Mouse (Mus musculus) T-cell, adult 2 months (primary cell): ENCODE results near the gene Gm49368.
"Not testable (repeated sequence)": the region's sequence is repeated elsewhere in the genome, so short reads cannot be mapped to it uniquely, and the experiment has no call there.

Source experiments
- DNase-seq: peaks from one replicate; pipeline ENCODE4 v3.0.0; 2022; ENCODE audit warnings: low spot score

Gene Gm49368

DNA sequence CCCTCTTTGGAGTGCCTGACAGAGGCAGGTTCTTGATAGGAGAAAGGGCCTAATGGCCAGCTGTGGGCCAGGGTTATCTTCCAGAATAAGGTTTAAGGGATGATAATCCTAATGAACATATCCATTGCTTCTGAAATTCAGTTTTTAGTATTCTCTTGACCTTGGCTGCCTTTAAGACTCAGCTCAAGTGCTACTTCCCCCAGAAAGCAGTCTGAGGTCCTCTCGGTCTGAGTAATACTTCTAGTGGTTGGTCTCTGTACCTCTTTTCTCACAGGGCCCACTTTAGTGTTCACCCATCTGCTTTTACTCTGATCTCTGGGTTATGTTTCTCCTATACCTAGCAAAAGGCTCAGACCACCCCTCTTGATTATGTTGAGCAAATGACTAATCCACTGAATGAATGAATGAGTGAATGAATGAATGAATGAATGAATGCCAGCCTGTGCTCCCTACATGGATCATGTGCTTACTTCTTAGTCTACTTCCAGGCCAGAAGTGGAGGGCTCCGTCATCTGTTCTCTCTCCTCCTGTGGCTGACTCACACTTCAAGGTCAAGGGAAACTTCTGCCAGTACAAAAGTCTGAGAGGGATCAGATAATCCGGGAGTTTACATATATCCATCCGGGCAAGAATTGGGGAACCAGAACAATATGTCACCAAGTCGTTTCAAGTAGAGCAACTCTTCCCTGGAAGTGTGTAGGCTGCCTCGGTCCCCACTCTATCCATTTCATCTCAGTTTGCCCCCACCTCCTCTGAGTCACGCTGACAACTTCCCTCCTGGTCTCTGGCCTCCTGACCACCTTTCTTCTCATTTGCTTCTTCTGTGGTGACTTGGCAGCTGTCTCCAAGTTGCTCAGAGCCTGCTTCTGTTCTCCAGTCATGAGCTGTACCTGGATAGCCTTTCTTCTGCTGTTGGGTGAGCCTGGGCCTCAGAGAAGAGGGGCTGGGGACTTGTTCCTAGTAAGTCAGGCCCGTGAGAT lies 66.5 kb downstream of the Gm49368 start, which contains the start of gene Itgax:
Itgax (plus strand) TSS at position 807 of the 980 bp plus-strand sequence.
- no peak for DNase-seq

DNA sequence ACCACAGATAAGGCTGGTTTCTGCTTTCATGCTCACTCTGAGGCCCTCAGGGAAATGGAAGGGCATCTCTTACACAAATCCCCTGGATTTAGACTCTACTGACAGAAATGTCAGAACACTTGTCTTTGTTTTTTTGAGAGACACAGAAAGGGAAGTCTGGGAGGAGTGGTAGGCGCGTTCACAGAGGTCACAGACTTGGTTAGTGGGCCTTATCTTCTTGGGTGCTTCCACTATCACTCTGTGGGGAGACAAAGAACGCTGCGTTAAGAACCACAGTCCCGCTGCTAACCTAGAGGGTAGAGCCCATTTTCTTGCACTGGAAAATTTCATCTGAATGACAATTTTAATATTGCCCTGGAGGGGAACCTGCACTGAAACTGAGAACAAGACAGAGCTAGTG lies 69.7 kb downstream of the Gm49368 start:
- no peak for DNase-seq

DNA sequence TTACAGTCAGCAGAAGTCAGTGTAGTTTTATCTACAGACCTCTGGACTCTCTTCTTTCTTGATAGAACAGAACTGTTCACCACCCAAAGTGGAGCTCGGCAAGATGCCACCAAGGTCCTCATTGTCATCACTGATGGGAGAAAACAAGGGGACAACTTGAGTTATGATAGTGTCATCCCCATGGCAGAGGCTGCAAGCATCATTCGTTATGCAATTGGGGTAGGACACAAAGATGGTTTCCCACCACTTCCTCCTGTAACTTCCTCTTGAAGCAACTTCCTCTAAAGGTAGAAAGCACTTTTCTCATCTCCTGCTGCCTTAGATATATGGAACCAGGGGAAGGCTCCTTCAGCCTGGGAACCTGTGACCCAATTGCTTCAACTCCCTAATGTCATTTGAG lies 71.1 kb downstream of the Gm49368 start:
- DNase-seq, result peak; percentile 16

GRCm38 (mm10) chr7:128136927-128137326 lies 74.4 kb downstream of the Gm49368 start:
- DNase-seq, result no peak

DNA sequence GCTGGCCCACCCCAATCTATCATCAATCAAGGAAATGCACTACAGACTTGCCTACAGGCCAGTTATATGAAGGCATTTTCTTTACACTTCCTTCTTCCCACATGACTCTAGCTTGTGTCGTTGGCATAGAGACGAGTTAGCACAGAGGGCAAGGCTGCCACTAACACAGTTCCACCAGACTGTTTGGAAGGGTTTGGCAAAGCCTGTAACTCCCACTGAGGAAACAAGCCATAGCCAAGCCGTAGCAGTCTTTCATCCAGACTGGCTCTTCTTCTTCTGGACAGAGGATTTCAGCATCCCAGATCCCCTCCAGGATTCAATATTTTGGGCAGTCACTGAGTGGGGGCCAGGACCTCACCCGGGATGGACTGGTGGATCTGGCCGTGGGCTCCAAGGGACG lies 77.1 kb downstream of the Gm49368 start:
- no peak for DNase-seq

GRCm38 (mm10) chr7:128150970-128151369 lies 88.5 kb downstream of the Gm49368 start:
- DNase-seq, result no peak

- no peak for DNase-seq
Measured at GRCm38 (mm10) chr7:128154076-128154475, 91.6 kb downstream of the Gm49368 start, which contains the start of gene Itgad. TSS of gene Itgad (plus strand) at chr7:128154376.

GRCm38 (mm10) chr7:128154924-128155323 lies 92.4 kb downstream of the Gm49368 start:
- no peak for DNase-seq

- not testable (repeated sequence) for DNase-seq
Measured at GRCm38 (mm10) chr7:128158688-128159354, 96.3 kb downstream of the Gm49368 start.

- no peak for DNase-seq
Measured at GRCm38 (mm10) chr7:128164001-128164400, 101.5 kb downstream of the Gm49368 start.

- no peak for DNase-seq
Measured at GRCm38 (mm10) chr7:128166391-128166790, 103.9 kb downstream of the Gm49368 start.

- no peak for DNase-seq
Measured at GRCm38 (mm10) chr7:128169996-128170395, 107.5 kb downstream of the Gm49368 start.
